Mouse (Mus musculus): ENCODE data around the gene Glra4. TPM values are rescaled to one million over a fixed set of nuclear protein-coding genes. Genes with fewer than 3 reads are reported as not detected.
"Not testable (repeated sequence)": the region's sequence is repeated elsewhere in the genome, so short reads cannot be mapped to it uniquely, and the experiment has no call there.

Gene Glra4
- polyA plus RNA-seq, 1 experiment from 2014 or later, result 0.18 TPM

DNA sequence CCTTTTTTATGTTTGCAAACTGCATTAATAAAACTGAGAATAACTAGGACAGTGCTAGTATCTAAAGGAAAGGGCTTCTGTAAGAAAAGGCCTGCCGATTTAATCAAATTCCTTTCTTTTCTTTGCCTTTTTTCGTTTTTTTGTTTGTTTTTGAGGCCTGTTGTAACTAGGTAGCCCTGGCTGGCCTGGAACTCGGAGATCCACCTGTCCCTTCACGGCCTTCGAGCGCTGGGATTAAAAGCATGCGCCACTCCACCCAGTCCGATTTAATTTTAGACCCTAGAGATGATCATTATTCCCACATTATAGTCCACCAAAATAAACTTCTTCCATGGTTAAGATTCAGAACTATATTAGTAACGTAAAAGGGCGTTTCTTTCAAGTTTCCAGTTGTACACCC is 37.7 kb downstream of the Glra4 start:
- peak overlapping the region; percentile 59 for H3K4me3 ChIP-seq (ENCODE audit: low read depth, low read length)
- H3K4me2 ChIP-seq (ENCODE audit: low read depth, low read length), result peak overlapping the region; percentile 58
- no peaks in the 10 kb centered on the region for H3K9me3 ChIP-seq (ENCODE audit: control insufficient read depth, low read length)
- H3K27me3 ChIP-seq (replicated peaks; ENCODE audit: control insufficient read depth, insufficient read depth, low read length), result no peaks in the 10 kb centered on the region
- ATAC-seq (ENCODE audit: low read depth) (no peak), DNase-seq (ENCODE audit: low spot score) (no peak)
- H3K27ac ChIP-seq (replicated peaks; ENCODE audit: low read depth, low read length), result peak overlapping the region; percentile 93
- peaks cover 4% of the 10 kb centered on the region; the same call in 1 of the 2 replicates for H3K4me1 ChIP-seq (ENCODE audit: control insufficient read depth, insufficient read depth, low read length)
- H3K9ac ChIP-seq (ENCODE audit: low read depth, low read length), result peak overlapping the region; percentile 70
- 29% methylated on average over 10 of the region's 10 CpGs for WGBS
- H3K36me3 ChIP-seq (ENCODE audit: control insufficient read depth, insufficient read depth, low read length), result peaks cover 9% of the 10 kb centered on the region

DNA sequence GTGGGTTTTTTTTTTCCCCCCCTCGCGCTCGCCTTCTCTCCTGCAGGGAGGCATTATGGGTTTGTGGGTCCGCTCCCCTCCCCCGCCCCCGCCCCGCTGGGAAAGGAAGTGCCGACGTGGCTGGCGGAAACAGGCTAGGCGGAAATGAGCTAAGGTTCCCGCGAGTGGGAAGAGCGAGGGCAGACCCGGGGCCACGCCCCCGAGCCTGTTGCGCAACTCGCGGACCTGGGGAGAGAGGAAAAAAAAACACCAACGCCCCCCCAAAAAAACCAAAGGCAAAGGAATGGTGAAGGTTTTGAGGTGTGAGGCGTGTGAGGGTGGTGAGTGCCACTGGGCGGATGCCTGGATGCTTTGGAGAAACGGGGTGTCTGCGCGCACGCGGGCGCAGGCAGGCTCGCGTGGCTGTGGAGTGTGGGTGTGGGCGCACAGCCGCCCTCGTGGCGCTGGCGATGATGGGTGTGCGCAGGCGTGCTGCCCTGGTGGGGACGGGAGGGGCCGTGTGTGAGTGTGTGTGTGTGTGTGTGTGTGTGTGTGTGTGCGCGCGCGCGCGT is 38.2 kb downstream of the Glra4 start:
- H3K4me1 ChIP-seq (ENCODE audit: control insufficient read depth, insufficient read depth, low read length), result peaks cover 4% of the 10 kb centered on the region; the same call in 1 of the 2 replicates
- peak; percentile 88 for DNase-seq (ENCODE audit: low spot score)
- H3K4me2 ChIP-seq (ENCODE audit: low read depth, low read length), result peak overlapping the region; percentile 58
- peaks cover 9% of the 10 kb centered on the region for H3K36me3 ChIP-seq (ENCODE audit: control insufficient read depth, insufficient read depth, low read length)
- H3K27ac ChIP-seq (replicated peaks; ENCODE audit: low read depth, low read length), result peak overlapping the region; percentile 93
- peak; percentile 77 for ATAC-seq (ENCODE audit: low read depth)
- no peaks in the 10 kb centered on the region for H3K27me3 ChIP-seq (replicated peaks; ENCODE audit: control insufficient read depth, insufficient read depth, low read length)
- no peaks in the 10 kb centered on the region for H3K9me3 ChIP-seq (ENCODE audit: control insufficient read depth, low read length)
- 25% methylated on average over 24 of the region's 46 CpGs for WGBS
- H3K4me3 ChIP-seq (ENCODE audit: low read depth, low read length), result peak overlapping the region; percentile 59
- peak overlapping the region; percentile 70 for H3K9ac ChIP-seq (ENCODE audit: low read depth, low read length)

DNA sequence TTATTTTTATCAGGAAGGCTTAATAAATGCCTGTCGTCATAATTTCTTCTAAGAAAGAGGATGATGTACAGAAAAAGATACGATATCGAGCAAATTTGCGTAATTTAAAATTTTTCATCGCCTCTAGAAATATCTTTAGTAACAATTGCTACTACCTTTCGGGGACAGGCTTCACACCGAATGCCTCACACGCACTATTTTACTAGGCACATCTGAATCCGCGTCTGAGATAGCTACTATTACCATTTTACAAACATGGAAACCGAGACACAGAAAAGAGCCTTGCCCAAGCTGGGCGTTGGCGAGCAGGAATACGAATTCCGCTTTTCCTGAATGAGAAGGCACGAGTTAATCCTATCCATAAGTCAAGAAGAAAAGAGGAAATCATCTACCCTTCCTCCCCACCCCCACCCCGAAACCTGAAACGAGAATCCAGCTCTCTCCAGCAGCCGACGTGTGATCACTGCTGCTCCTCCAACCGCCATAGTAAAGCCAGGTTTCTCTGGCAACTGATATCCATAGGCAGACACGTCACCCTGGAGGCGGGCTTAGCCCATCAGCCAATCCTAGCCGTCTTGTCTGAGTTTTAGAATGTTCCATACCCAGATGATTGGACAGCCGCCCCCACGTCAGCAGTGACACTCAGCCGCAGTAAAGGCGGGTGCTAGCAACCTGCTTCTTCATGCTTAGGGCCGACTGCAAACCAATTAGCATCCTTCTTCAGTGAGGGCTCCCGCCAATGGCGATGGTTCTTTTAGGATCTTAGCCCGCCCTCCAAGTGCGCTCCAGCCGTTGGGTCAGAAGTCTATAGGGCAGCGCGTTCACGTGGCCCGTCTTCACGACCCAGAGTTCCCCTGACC is 38.9 kb downstream of the Glra4 start:
- H3K9me3 ChIP-seq (ENCODE audit: control insufficient read depth, low read length), result no peaks in the 10 kb centered on the region
- H3K27ac ChIP-seq (replicated peaks; ENCODE audit: low read depth, low read length), result peak overlapping the region; percentile 93
- WGBS, result 23% methylated on average over 38 of the region's 39 CpGs
- H3K4me1 ChIP-seq (ENCODE audit: control insufficient read depth, insufficient read depth, low read length), result peaks cover 4% of the 10 kb centered on the region; the same call in 1 of the 2 replicates
- ATAC-seq (ENCODE audit: low read depth), result peak; percentile 97
- H3K4me2 ChIP-seq (ENCODE audit: low read depth, low read length), result peak overlapping the region; percentile 60; the same call in 1 of the 2 replicates
- DNase-seq (ENCODE audit: low spot score), result peak; percentile 98
- H3K36me3 ChIP-seq (ENCODE audit: control insufficient read depth, insufficient read depth, low read length), result peaks cover 12% of the 10 kb centered on the region
- peak overlapping the region; percentile 59 for H3K4me3 ChIP-seq (ENCODE audit: low read depth, low read length)
- H3K9ac ChIP-seq (ENCODE audit: low read depth, low read length), result peak overlapping the region; percentile 84
- no peaks in the 10 kb centered on the region; the same call in 1 of the 2 replicates for H3K27me3 ChIP-seq (replicated peaks; ENCODE audit: control insufficient read depth, insufficient read depth, low read length)

DNA sequence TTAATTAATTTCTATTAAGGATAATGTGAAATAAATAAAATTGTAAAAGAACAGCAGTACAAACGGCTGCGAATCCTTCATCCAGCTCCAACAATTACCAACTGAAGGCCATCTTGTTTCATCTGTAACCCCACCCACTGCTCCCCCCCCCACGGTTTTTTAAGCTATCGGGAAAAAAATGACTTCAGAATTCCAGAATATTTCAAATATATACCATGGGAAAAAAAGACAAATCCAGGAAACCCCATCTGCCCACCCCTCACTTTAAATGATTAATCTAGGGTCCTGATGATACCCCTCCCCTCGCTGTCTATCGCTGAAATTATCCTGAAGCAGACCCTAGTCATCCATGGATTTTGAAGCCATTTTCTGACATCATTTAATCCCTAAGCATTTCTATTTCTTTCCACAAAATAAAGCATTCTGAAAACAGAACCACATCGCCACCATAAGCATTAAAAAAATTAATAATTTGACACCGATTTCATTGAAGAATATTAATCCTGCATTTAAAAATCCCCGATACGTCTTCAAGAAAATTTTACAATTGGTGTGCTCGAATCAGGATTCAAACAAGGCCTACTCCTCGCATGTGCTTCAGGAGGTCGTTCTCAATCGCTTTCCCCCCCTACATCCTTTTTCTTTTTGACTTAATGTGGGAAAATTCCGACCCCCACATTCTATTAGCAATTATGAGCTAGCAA is 39.7 kb downstream of the Glra4 start:
- ATAC-seq (ENCODE audit: low read depth) (no peak), DNase-seq (ENCODE audit: low spot score) (no peak)
- Histone ChIP-seq H3K9ac (ENCODE audit: low read depth, low read length) (peak overlapping the region; percentile 84), H3K27ac (replicated peaks; ENCODE audit: low read depth, low read length) (peak overlapping the region; percentile 93), H3K9me3 (ENCODE audit: control insufficient read depth, low read length) (no peaks in the 10 kb centered on the region), H3K4me2 (ENCODE audit: low read depth, low read length) (peak overlapping the region; percentile 60), H3K4me1 (ENCODE audit: control insufficient read depth, insufficient read depth, low read length) (peaks cover 4% of the 10 kb centered on the region; the same call in 1 of the 2 replicates), H3K36me3 (ENCODE audit: control insufficient read depth, insufficient read depth, low read length) (peaks cover 19% of the 10 kb centered on the region), H3K27me3 (replicated peaks; ENCODE audit: control insufficient read depth, insufficient read depth, low read length) (no peaks in the 10 kb centered on the region; the same call in 1 of the 2 replicates), H3K4me3 (ENCODE audit: low read depth, low read length) (peak overlapping the region; percentile 59)
- 25% methylated on average over 15 of the region's 15 CpGs for WGBS

DNA sequence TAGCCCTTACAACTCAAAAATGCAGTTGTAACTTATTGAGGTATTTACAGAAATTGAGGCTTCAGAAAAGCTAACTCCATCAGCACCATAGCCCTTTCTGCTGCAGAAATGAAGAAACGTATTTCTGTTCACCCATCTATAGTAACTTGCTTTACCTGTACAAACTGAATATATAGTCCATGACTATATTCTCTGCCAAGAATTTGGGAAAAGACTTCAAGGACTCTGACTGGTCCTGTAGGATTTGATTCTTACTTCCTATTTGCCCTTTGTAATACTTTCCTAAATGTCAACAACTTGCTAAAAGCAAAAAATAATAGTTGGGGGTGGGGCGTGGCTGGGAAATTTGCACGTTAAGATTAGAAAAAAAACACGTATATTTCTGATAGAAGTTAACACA is 47.9 kb downstream of the Glra4 start:
- Histone ChIP-seq H3K27ac (replicated peaks; ENCODE audit: low read depth, low read length) (no peak overlapping the region), H3K4me2 (ENCODE audit: low read depth, low read length) (no peak overlapping the region), H3K9me3 (ENCODE audit: control insufficient read depth, low read length) (no peaks in the 10 kb centered on the region), H3K27me3 (replicated peaks; ENCODE audit: control insufficient read depth, insufficient read depth, low read length) (no peaks in the 10 kb centered on the region; the same call in 1 of the 2 replicates), H3K9ac (ENCODE audit: low read depth, low read length) (no peak overlapping the region), H3K36me3 (ENCODE audit: control insufficient read depth, insufficient read depth, low read length) (peaks cover 31% of the 10 kb centered on the region), H3K4me3 (ENCODE audit: low read depth, low read length) (no peak overlapping the region), H3K4me1 (ENCODE audit: control insufficient read depth, insufficient read depth, low read length) (no peaks in the 10 kb centered on the region)
- DNase-seq (ENCODE audit: low spot score) (no peak), ATAC-seq (ENCODE audit: low read depth) (no peak)
- WGBS, result 82% methylated on average over 4 of the region's 4 CpGs

GRCm38 (mm10) chrX:136714742-136715474 is 65.0 kb downstream of the Glra4 start:
- H3K4me1 ChIP-seq (ENCODE audit: control insufficient read depth, insufficient read depth, low read length); H3K36me3 ChIP-seq (ENCODE audit: control insufficient read depth, insufficient read depth, low read length); H3K4me2 ChIP-seq (ENCODE audit: low read depth, low read length); H3K9ac ChIP-seq (ENCODE audit: low read depth, low read length); DNase-seq (ENCODE audit: low spot score); H3K27me3 ChIP-seq (replicated peaks; ENCODE audit: control insufficient read depth, insufficient read depth, low read length); H3K27ac ChIP-seq (replicated peaks; ENCODE audit: low read depth, low read length); H3K9me3 ChIP-seq (ENCODE audit: control insufficient read depth, low read length); H3K4me3 ChIP-seq (ENCODE audit: low read depth, low read length): not testable (repeated sequence)
- WGBS, result 41% methylated on average over 3 of the region's 3 CpGs
- peak; percentile 75 for ATAC-seq (ENCODE audit: low read depth)

GRCm38 (mm10) chrX:136708782-136709181 is 71.2 kb downstream of the Glra4 start:
- ATAC-seq (ENCODE audit: low read depth) (peak; percentile 14; the same call in 1 of the 2 replicates), DNase-seq (ENCODE audit: low spot score) (no peak)
- Histone ChIP-seq H3K36me3 (ENCODE audit: control insufficient read depth, insufficient read depth, low read length) (no peaks in the 10 kb centered on the region), H3K9ac (ENCODE audit: low read depth, low read length) (peak overlapping the region; percentile 76), H3K4me1 (ENCODE audit: control insufficient read depth, insufficient read depth, low read length) (no peaks in the 10 kb centered on the region), H3K4me3 (ENCODE audit: low read depth, low read length) (peak overlapping the region; percentile 51), H3K27me3 (replicated peaks; ENCODE audit: control insufficient read depth, insufficient read depth, low read length) (peaks cover 6% of the 10 kb centered on the region), H3K9me3 (ENCODE audit: control insufficient read depth, low read length) (no peaks in the 10 kb centered on the region), H3K4me2 (ENCODE audit: low read depth, low read length) (peak overlapping the region; percentile 58), H3K27ac (replicated peaks; ENCODE audit: low read depth, low read length) (peak overlapping the region; percentile 91)
- WGBS, result 35% methylated on average over 14 of the region's 14 CpGs

GRCm38 (mm10) chrX:136708168-136708681 is 71.7 kb downstream of the Glra4 start:
- 16% methylated on average over 18 of the region's 18 CpGs for WGBS

More at GRCm38 (mm10) chrX:136708168-136708681, 71.7 kb downstream of the Glra4 start:
- peak overlapping the region; percentile 91 for H3K27ac ChIP-seq (replicated peaks; ENCODE audit: low read depth, low read length)
- peak overlapping the region; percentile 76 for H3K9ac ChIP-seq (ENCODE audit: low read depth, low read length)
- H3K36me3 ChIP-seq (ENCODE audit: control insufficient read depth, insufficient read depth, low read length), result no peaks in the 10 kb centered on the region
- H3K4me3 ChIP-seq (ENCODE audit: low read depth, low read length), result peak overlapping the region; percentile 51
- H3K27me3 ChIP-seq (replicated peaks; ENCODE audit: control insufficient read depth, insufficient read depth, low read length), result peaks cover 3% of the 10 kb centered on the region
- ATAC-seq (ENCODE audit: low read depth), result peak; percentile 93
- no peaks in the 10 kb centered on the region for H3K4me1 ChIP-seq (ENCODE audit: control insufficient read depth, insufficient read depth, low read length)
- DNase-seq (ENCODE audit: low spot score), result peak; percentile 75
- no peaks in the 10 kb centered on the region for H3K9me3 ChIP-seq (ENCODE audit: control insufficient read depth, low read length)
- peak overlapping the region; percentile 58 for H3K4me2 ChIP-seq (ENCODE audit: low read depth, low read length)

Data from embryonic facial prominence, embryonic 14.5 days (tissue).